Mouse (Mus musculus) cortical plate, adult 2 months (tissue): ENCODE measurements around the gene Hrh2.

Experiments
- CTCF ChIP-seq: fragments of 200-500 bp; IDR thresholded peaks from 2 replicates; pipeline ENCODE4 v1.5.1; 2011; ENCODE audit warnings: mild to moderate bottlenecking, control low read depth, low read length; ENCODE audit not compliant: insufficient read depth; ENCODE audit errors: extremely low read depth
- POLR2A ChIP-seq: fragments of 200-500 bp; IDR thresholded peaks from 2 replicates; pipeline ENCODE4 v1.6.1; 2011; ENCODE audit warnings: mild to moderate bottlenecking, low read length, control low read depth; ENCODE audit not compliant: insufficient read depth; ENCODE audit errors: extremely low read depth

GRCm38 (mm10) chr13:54282861-54283206 lies 90.9 kb downstream of the Hrh2 start:
- TF ChIP-seq CTCF (no peak), POLR2A (no peak)
